Mouse (Mus musculus) cerebellum, postnatal 4 days (tissue): Measurements from ENCODE around the gene Slc37a4.
A peak's percentile ranks its signal among the peaks of the same experiment; 100 is the strongest.
"Not testable (repeated sequence)": the region's sequence is repeated elsewhere in the genome, so short reads cannot be mapped to it uniquely, and the experiment has no call there.

Source experiments
- DNase-seq, 2 experiments: peaks; one replicate each; pipeline ENCODE4 v3.0.0; 2022; ENCODE audit warnings: low spot score in 2 of 2, mixed read lengths in 1 of 2

The Slc37a4 gene

GRCm38 (mm10) chr9:44398551-44398950, 1.9 kb downstream of the Slc37a4 start:
- no peak for DNase-seq

- no peak for DNase-seq
Measured at GRCm38 (mm10) chr9:44399114-44399794, 2.6 kb downstream of the Slc37a4 start.

- no peak for DNase-seq
Measured at GRCm38 (mm10) chr9:44399795-44400114, 3.1 kb downstream of the Slc37a4 start.

- DNase-seq: no peak
Measured at GRCm38 (mm10) chr9:44401081-44401480, 4.4 kb downstream of the Slc37a4 start.

GRCm38 (mm10) chr9:44405011-44405410, 8.4 kb downstream of the Slc37a4 start:
- no peak for DNase-seq

GRCm38 (mm10) chr9:44406906-44407751, 10.5 kb downstream of the Slc37a4 start, which contains the start of the genes Rps25 and Trappc4:
Gene Rps25 (plus strand): TSS chr9:44407139.
Gene Trappc4 (minus strand): TSS chr9:44407600.
- DNase-seq: peak; percentile 75 to 89

- no peak for DNase-seq
Measured at GRCm38 (mm10) chr9:44407752-44408097, 11.1 kb downstream of the Slc37a4 start.

GRCm38 (mm10) chr9:44408693-44409092, 12.0 kb downstream of the Slc37a4 start:
- not testable (repeated sequence) for DNase-seq

GRCm38 (mm10) chr9:44410647-44411336, 14.1 kb downstream of the Slc37a4 start:
- DNase-seq: no peak

GRCm38 (mm10) chr9:44411601-44412130, 15.0 kb downstream of the Slc37a4 start:
- DNase-seq: no peak

GRCm38 (mm10) chr9:44412306-44412705, 15.7 kb downstream of the Slc37a4 start:
- DNase-seq: no peak

GRCm38 (mm10) chr9:44412781-44413180, 16.1 kb downstream of the Slc37a4 start:
- DNase-seq: no peak

- DNase-seq: no peak
Measured at GRCm38 (mm10) chr9:44417156-44417891, 20.7 kb downstream of the Slc37a4 start.

- peak; percentile 88 to 94 for DNase-seq
Measured at GRCm38 (mm10) chr9:44417892-44418363, 21.3 kb downstream of the Slc37a4 start.

GRCm38 (mm10) chr9:44418519-44419385, 22.1 kb downstream of the Slc37a4 start, which contains the start of gene Ccdc84:
Gene Ccdc84 (minus strand): TSS chr9:44418569.
- no peak for DNase-seq

GRCm38 (mm10) chr9:44419730-44420129, 23.1 kb downstream of the Slc37a4 start:
- DNase-seq: not testable (repeated sequence)

- DNase-seq: no peak
Measured at GRCm38 (mm10) chr9:44420280-44420898, 23.7 kb downstream of the Slc37a4 start.

- DNase-seq: no peak
Measured at GRCm38 (mm10) chr9:44423576-44423975, 26.9 kb downstream of the Slc37a4 start.

- DNase-seq: no peak
Measured at GRCm38 (mm10) chr9:44432577-44433185, 36.0 kb downstream of the Slc37a4 start.
